9 mouse cellular contexts compared by ENCODE assay signal in genomic region chr3:50694497-50694896, GRCm38 (mm10).
DNase-seq lines count a peak whose midpoint lies in the region; ATAC-seq and TF ChIP-seq lines count a peak whose summit lies in the region.
"Had no signal": no experiment of that assay in that cellular context is flagged by ENCODE, and none has a peak within 500 bp of the region (broad histone marks: within the 10 kb centered on the region; RNA-seq: fewer than 3 reads in every experiment).

No protein-coding gene starts in this region.

- TF ChIP-seq POLR2A in embryonic fibroblast, embryonic 13.5 days (IDR thresholded peaks at IDR 0.05; ENCODE audit: low read depth, low read length): no peak

- no peak overlapping the region for H3K4me2 ChIP-seq in heart, postnatal 0 days (ENCODE audit: low read depth, low read length)
- no peak overlapping the region for H3K4me2 ChIP-seq in heart, embryonic 12.5 days
- 0 out of 2 replicates have a peak overlapping the region, but pooled peaks have one; percentile 3 for H3K4me2 ChIP-seq in lung, postnatal 0 days (replicated peaks; ENCODE audit: low read depth, low read length)
- no peak overlapping the region for H3K4me2 ChIP-seq in kidney, embryonic 14.5 days (replicated peaks; ENCODE audit: low read depth, low read length)
- H3K4me2 ChIP-seq: midbrain, embryonic 12.5 days had no signal

- TF ChIP-seq CTCF in heart, postnatal 0 days (IDR thresholded peaks at IDR 0.05; ENCODE audit: low read depth): no peak
- no peak for TF ChIP-seq CTCF in embryonic fibroblast, embryonic 13.5 days (IDR thresholded peaks at IDR 0.05; ENCODE audit: borderline replicate concordance, insufficient read depth, low read length)
- no peak for TF ChIP-seq CTCF in lung, postnatal 0 days (IDR thresholded peaks at IDR 0.05)

- H3K9ac ChIP-seq in heart, postnatal 0 days (replicated peaks; ENCODE audit: low read depth, low read length): no peak overlapping the region
- H3K9ac ChIP-seq in heart, embryonic 12.5 days: no peak overlapping the region
- no peak overlapping the region for H3K9ac ChIP-seq in lung, postnatal 0 days (replicated peaks; ENCODE audit: low read depth)
- H3K9ac ChIP-seq in kidney, embryonic 14.5 days (ENCODE audit: low read depth, low read length): no peak overlapping the region
- H3K9ac ChIP-seq: midbrain, embryonic 12.5 days had no signal

- H3K4me3 ChIP-seq in heart, postnatal 0 days (ENCODE audit: low read depth, low read length): no peak overlapping the region
- H3K4me3 ChIP-seq in heart, embryonic 12.5 days: no peak overlapping the region
- no peak overlapping the region for H3K4me3 ChIP-seq in embryonic fibroblast, embryonic 13.5 days (ENCODE audit: insufficient read depth, low read length)
- H3K4me3 ChIP-seq in lung, postnatal 0 days (ENCODE audit: low read depth, low read length): no peak overlapping the region
- no peak overlapping the region for H3K4me3 ChIP-seq in kidney, embryonic 14.5 days (ENCODE audit: low read length)
- H3K4me3 ChIP-seq: midbrain, embryonic 12.5 days had no signal

- H3K36me3 ChIP-seq in heart, postnatal 0 days (replicated peaks; ENCODE audit: control insufficient read depth, insufficient read depth, low read length): no peaks in the 10 kb centered on the region
- no peaks in the 10 kb centered on the region for H3K36me3 ChIP-seq in heart, embryonic 12.5 days
- no peaks in the 10 kb centered on the region for H3K36me3 ChIP-seq in lung, postnatal 0 days (ENCODE audit: insufficient read depth, low read length)
- H3K36me3 ChIP-seq in kidney, embryonic 14.5 days (ENCODE audit: control insufficient read depth, insufficient read depth, low read length): no peaks in the 10 kb centered on the region
- H3K36me3 ChIP-seq: midbrain, embryonic 12.5 days had no signal

- no peaks in the 10 kb centered on the region for H3K9me3 ChIP-seq in heart, postnatal 0 days (replicated peaks; ENCODE audit: control insufficient read depth, low read length)
- no peaks in the 10 kb centered on the region for H3K9me3 ChIP-seq in heart, embryonic 12.5 days (replicated peaks)
- no peaks in the 10 kb centered on the region for H3K9me3 ChIP-seq in lung, postnatal 0 days (ENCODE audit: low read length)
- no peaks in the 10 kb centered on the region for H3K9me3 ChIP-seq in kidney, embryonic 14.5 days (ENCODE audit: control insufficient read depth, low read length)
- H3K9me3 ChIP-seq: midbrain, embryonic 12.5 days had no signal

- DNase-seq in heart, postnatal 0 days (ENCODE audit: low spot score): no peak
- DNase-seq in brain, adult 2 months (ENCODE audit: low read depth, low spot score): peak; percentile 79
- peak; percentile 64 for DNase-seq in lung, postnatal 0 days (ENCODE audit: low spot score)
- no peak for DNase-seq in c-Kit-positive CD71-positive TER-119-positive erythroid progenitor cells, embryonic 14.5 days (ENCODE audit: low spot score)

- 34% methylated on average over 8 of the region's 8 CpGs for WGBS in heart, postnatal 0 days
- 47% methylated on average over 8 of the region's 8 CpGs for WGBS in heart, embryonic 12.5 days
- WGBS in lung, postnatal 0 days: 25% methylated on average over 8 of the region's 8 CpGs
- 46% methylated on average over 8 of the region's 8 CpGs for WGBS in kidney, embryonic 14.5 days

- TF ChIP-seq EP300 in heart, postnatal 0 days (IDR thresholded peaks at IDR 0.05; ENCODE audit: low read depth): no peak
- TF ChIP-seq EP300 in lung, postnatal 0 days (IDR thresholded peaks at IDR 0.05): peak; percentile 36; the same call in 1 of the 2 replicates

- no peaks in the 10 kb centered on the region for H3K4me1 ChIP-seq in heart, postnatal 0 days (ENCODE audit: control insufficient read depth, insufficient read depth)
- H3K4me1 ChIP-seq in heart, embryonic 12.5 days (replicated peaks): no peaks in the 10 kb centered on the region
- no peaks in the 10 kb centered on the region for H3K4me1 ChIP-seq in embryonic fibroblast, embryonic 13.5 days (ENCODE audit: control insufficient read depth, insufficient read depth, low read length)
- no peaks in the 10 kb centered on the region for H3K4me1 ChIP-seq in lung, postnatal 0 days (ENCODE audit: insufficient read depth, low read depth, low read length)
- H3K4me1 ChIP-seq in kidney, embryonic 14.5 days (ENCODE audit: control insufficient read depth, insufficient read depth, low read length): no peaks in the 10 kb centered on the region

- no peaks in the 10 kb centered on the region for H3K27me3 ChIP-seq in heart, postnatal 0 days (ENCODE audit: control insufficient read depth, insufficient read depth, low read length)
- no peaks in the 10 kb centered on the region for H3K27me3 ChIP-seq in heart, embryonic 12.5 days (replicated peaks)
- no peaks in the 10 kb centered on the region for H3K27me3 ChIP-seq in lung, postnatal 0 days (replicated peaks; ENCODE audit: insufficient read depth, low read length)
- no peaks in the 10 kb centered on the region for H3K27me3 ChIP-seq in kidney, embryonic 14.5 days (ENCODE audit: control insufficient read depth, insufficient read depth, low read length)
- H3K27me3 ChIP-seq: midbrain, embryonic 12.5 days had no signal

- 0 out of 2 replicates have a peak overlapping the region, but pooled peaks have one; percentile 3 for H3K27ac ChIP-seq in heart, postnatal 0 days (ENCODE audit: low read depth)
- no peak overlapping the region; the same call in 1 of the 2 replicates for H3K27ac ChIP-seq in heart, embryonic 12.5 days (ENCODE audit: poor library complexity, severe bottlenecking)
- H3K27ac ChIP-seq in embryonic fibroblast, embryonic 13.5 days (ENCODE audit: insufficient read depth, low read length): peak overlapping the region; percentile 40; the same call in 1 of the 2 replicates
- no peak overlapping the region for H3K27ac ChIP-seq in lung, postnatal 0 days (ENCODE audit: low read length)
- H3K27ac ChIP-seq in kidney, embryonic 14.5 days (ENCODE audit: low read depth, low read length): no peak overlapping the region
- H3K27ac ChIP-seq: midbrain, embryonic 12.5 days had no signal

- ATAC-seq in heart, postnatal 0 days (ENCODE audit: insufficient read depth, low read depth): no peak
- no peak for ATAC-seq in heart, embryonic 12.5 days (ENCODE audit: insufficient number of reproducible peaks, low FRiP score)
- ATAC-seq in lung, postnatal 0 days: peak; percentile 46
- ATAC-seq in kidney, embryonic 14.5 days (ENCODE audit: low FRiP score, low TSS enrichment): no peak
- ATAC-seq in erythroid progenitor cell, adult 5-6 weeks (replicated peaks; ENCODE audit: low FRiP score, poor library complexity, severe bottlenecking): no peak

Comparison
In these comparisons a context has a peak if more than half of its experiments do, and no peak if none do; other contexts are left out.
1. H3K27ac ChIP-seq: peak in heart, postnatal 0 days (single experiment) and embryonic fibroblast, embryonic 13.5 days (single experiment); none in heart, embryonic 12.5 days (single experiment), lung, postnatal 0 days (single experiment) and kidney, embryonic 14.5 days (single experiment).
2. DNase-seq: peak in brain, adult 2 months (single experiment) and lung, postnatal 0 days (single experiment); none in heart, postnatal 0 days (single experiment) and c-Kit-positive CD71-positive TER-119-positive erythroid progenitor cells, embryonic 14.5 days (single experiment).